Mouse (Mus musculus): ENCODE measurements around the gene Cyp11a1. TPM values are rescaled to one million over a fixed set of nuclear protein-coding genes. Genes with fewer than 3 reads are reported as not detected.

Gene Cyp11a1
- polyA plus RNA-seq, 1 experiment = 0.45 TPM

DNA sequence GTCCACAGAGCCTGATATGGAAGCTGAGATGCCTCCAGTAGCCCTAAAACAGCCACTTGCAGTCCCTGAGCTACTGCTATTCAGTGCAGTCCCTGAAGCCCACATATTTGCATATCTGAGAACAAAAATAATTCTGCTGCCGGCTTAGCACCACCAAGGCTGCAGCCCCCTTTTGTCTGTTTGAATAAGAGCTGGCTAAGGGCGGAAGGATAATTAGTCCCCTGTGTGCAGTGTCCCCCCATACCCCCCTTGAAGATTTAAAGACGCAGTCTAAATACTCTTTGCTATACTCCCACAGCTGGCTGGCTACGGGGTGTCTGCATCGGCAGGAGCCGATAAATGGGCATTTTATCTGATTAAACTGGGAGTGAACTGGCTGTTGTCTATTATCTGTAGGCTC, 42.4 kb downstream of the Cyp11a1 start:
- H3K27me3 ChIP-seq (ENCODE audit: control insufficient read depth, insufficient read depth, low read length, poor library complexity, severe bottlenecking) = no peaks in the 10 kb centered on the region
- H3K4me1 ChIP-seq (ENCODE audit: control insufficient read depth, insufficient read depth, low read length) = peaks cover 7% of the 10 kb centered on the region
- TF ChIP-seq EP300 (IDR thresholded peaks at IDR 0.05; ENCODE audit: insufficient read depth, low read depth, low read length) (no peak), POLR2A (IDR thresholded peaks at IDR 0.05; ENCODE audit: insufficient read depth, low read length) (no peak), CTCF (IDR thresholded peaks at IDR 0.05; ENCODE audit: low read depth, low read length) (no peak)

DNA sequence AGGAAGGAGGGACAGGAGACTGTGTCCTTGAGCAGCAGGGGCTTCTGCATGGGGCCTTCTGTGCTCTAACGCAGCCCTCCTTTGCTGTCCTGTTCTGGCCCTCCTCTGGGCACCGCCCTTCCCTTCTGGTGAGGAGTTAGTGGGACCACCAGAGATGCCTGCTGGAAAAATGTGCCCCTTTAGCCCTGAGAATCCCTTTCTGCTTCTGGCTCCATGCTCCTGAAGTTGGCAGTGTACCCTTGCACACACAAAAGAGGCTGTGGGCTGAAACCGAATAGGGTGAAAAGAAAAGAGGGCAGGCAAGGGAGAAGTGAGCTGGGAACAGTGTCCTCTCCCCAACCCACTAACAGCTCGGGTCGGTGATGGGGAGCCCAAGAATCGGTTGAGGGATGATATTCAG, 43.0 kb downstream of the Cyp11a1 start:
- Histone ChIP-seq H3K27ac (ENCODE audit: insufficient read depth, low read length) (no peak overlapping the region), H3K27me3 (ENCODE audit: control insufficient read depth, insufficient read depth, low read length, poor library complexity, severe bottlenecking) (no peaks in the 10 kb centered on the region), H3K4me3 (ENCODE audit: low read depth, low read length) (no peak overlapping the region), H3K9ac (ENCODE audit: low read depth, poor library complexity, severe bottlenecking) (no peak overlapping the region), H3K9me3 (replicated peaks; ENCODE audit: control insufficient read depth, insufficient read depth, low read length, poor library complexity, severe bottlenecking) (no peaks in the 10 kb centered on the region), H3K36me3 (ENCODE audit: control insufficient read depth, insufficient read depth, low read length, poor library complexity, severe bottlenecking) (no peaks in the 10 kb centered on the region), H3K4me1 (ENCODE audit: control insufficient read depth, insufficient read depth, low read length) (peaks cover 7% of the 10 kb centered on the region)
- TF ChIP-seq CTCF (IDR thresholded peaks at IDR 0.05; ENCODE audit: low read depth, low read length) (no peak), POLR2A (IDR thresholded peaks at IDR 0.05; ENCODE audit: insufficient read depth, low read length) (no peak), EP300 (IDR thresholded peaks at IDR 0.05; ENCODE audit: insufficient read depth, low read depth, low read length) (no peak)

More for the DNA sequence above, 42.4 kb downstream of the Cyp11a1 start:
- no peak overlapping the region for H3K9ac ChIP-seq (ENCODE audit: low read depth, poor library complexity, severe bottlenecking)
- H3K27ac ChIP-seq (ENCODE audit: insufficient read depth, low read length) = no peak overlapping the region
- H3K9me3 ChIP-seq (replicated peaks; ENCODE audit: control insufficient read depth, insufficient read depth, low read length, poor library complexity, severe bottlenecking) = no peaks in the 10 kb centered on the region
- no peaks in the 10 kb centered on the region for H3K36me3 ChIP-seq (ENCODE audit: control insufficient read depth, insufficient read depth, low read length, poor library complexity, severe bottlenecking)
- no peak overlapping the region for H3K4me3 ChIP-seq (ENCODE audit: low read depth, low read length)

DNA sequence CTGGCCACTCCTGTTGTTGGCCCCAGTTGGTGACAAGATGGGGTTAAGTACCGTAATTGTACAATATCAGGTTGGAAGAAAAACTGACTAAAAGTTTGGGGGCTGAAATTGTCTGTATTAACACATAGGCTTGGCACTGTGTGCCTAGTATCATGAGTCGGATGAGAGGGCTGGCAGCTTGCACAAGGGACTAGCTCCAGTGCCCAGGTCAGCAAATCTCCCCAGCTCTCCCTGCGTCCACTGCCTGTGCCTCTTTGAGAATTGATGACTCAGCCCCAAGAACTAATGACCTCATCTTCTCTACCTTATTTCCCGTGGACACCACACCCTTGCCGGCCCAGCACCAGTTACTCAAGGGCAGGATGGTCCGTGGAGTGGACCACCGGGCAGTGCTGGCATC, 43.6 kb downstream of the Cyp11a1 start:
- Histone ChIP-seq H3K4me3 (ENCODE audit: low read depth, low read length) (no peak overlapping the region), H3K36me3 (ENCODE audit: control insufficient read depth, insufficient read depth, low read length, poor library complexity, severe bottlenecking) (no peaks in the 10 kb centered on the region), H3K9ac (ENCODE audit: low read depth, poor library complexity, severe bottlenecking) (no peak overlapping the region), H3K9me3 (replicated peaks; ENCODE audit: control insufficient read depth, insufficient read depth, low read length, poor library complexity, severe bottlenecking) (no peaks in the 10 kb centered on the region), H3K27me3 (ENCODE audit: control insufficient read depth, insufficient read depth, low read length, poor library complexity, severe bottlenecking) (no peaks in the 10 kb centered on the region), H3K27ac (ENCODE audit: insufficient read depth, low read length) (no peak overlapping the region), H3K4me1 (ENCODE audit: control insufficient read depth, insufficient read depth, low read length) (peaks cover 1% of the 10 kb centered on the region)
- TF ChIP-seq EP300 (IDR thresholded peaks at IDR 0.05; ENCODE audit: insufficient read depth, low read depth, low read length) (no peak), CTCF (IDR thresholded peaks at IDR 0.05; ENCODE audit: low read depth, low read length) (no peak), POLR2A (IDR thresholded peaks at IDR 0.05; ENCODE audit: insufficient read depth, low read length) (no peak)

DNA sequence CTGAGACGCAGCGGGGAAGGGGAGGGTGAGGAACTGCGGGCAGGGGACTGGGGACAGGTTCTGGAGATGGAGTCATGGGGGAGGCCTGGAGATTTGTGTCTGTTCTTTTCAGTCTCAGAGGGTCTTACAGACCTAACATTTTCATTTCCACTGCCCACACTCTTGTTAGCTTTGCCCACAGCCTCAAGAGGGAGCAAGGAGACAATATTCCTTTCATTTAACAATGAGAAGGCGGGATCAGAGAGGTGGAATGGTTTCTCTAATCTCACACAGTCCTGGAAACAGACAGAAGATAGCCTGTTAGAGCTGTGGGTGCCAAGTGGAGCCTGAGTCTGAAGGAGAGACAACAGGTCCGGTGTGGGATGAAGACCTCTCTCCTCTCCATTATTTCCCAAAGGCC, 45.7 kb downstream of the Cyp11a1 start:
- Histone ChIP-seq H3K4me3 (ENCODE audit: low read depth, low read length) (no peak overlapping the region), H3K4me1 (ENCODE audit: control insufficient read depth, insufficient read depth, low read length) (no peaks in the 10 kb centered on the region), H3K9me3 (replicated peaks; ENCODE audit: control insufficient read depth, insufficient read depth, low read length, poor library complexity, severe bottlenecking) (no peaks in the 10 kb centered on the region), H3K36me3 (ENCODE audit: control insufficient read depth, insufficient read depth, low read length, poor library complexity, severe bottlenecking) (no peaks in the 10 kb centered on the region), H3K27me3 (ENCODE audit: control insufficient read depth, insufficient read depth, low read length, poor library complexity, severe bottlenecking) (no peaks in the 10 kb centered on the region), H3K27ac (ENCODE audit: insufficient read depth, low read length) (no peak overlapping the region), H3K9ac (ENCODE audit: low read depth, poor library complexity, severe bottlenecking) (no peak overlapping the region)
- TF ChIP-seq EP300 (IDR thresholded peaks at IDR 0.05; ENCODE audit: insufficient read depth, low read depth, low read length) (no peak), POLR2A (IDR thresholded peaks at IDR 0.05; ENCODE audit: insufficient read depth, low read length) (no peak), CTCF (IDR thresholded peaks at IDR 0.05; ENCODE audit: low read depth, low read length) (no peak)

DNA sequence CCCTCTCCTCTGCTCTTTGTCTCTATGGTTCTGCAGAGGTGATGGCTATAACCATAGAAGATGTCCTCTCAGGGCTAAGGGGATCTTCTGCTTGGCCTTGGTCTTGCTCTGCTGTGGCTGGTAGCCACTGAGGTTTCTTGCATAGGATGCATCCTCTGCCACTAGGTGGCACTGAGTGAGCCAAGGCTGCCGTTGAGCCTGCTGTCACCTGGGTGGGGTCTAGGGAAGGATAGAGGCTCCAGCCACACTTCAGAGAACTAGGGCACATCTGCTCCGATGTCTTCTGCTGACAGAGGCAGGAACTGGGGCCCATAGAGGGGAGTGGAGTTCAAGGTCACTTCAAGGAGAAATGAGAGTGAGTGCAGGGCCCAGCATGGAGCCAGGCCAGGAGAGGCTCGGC, 46.9 kb downstream of the Cyp11a1 start:
- no peaks in the 10 kb centered on the region for H3K9me3 ChIP-seq (replicated peaks; ENCODE audit: control insufficient read depth, insufficient read depth, low read length, poor library complexity, severe bottlenecking)
- no peak overlapping the region for H3K27ac ChIP-seq (ENCODE audit: insufficient read depth, low read length)
- H3K4me3 ChIP-seq (ENCODE audit: low read depth, low read length) = no peak overlapping the region
- TF ChIP-seq CTCF (IDR thresholded peaks at IDR 0.05; ENCODE audit: low read depth, low read length) (peak; percentile 94), EP300 (IDR thresholded peaks at IDR 0.05; ENCODE audit: insufficient read depth, low read depth, low read length) (no peak; the same call in 1 of the 2 replicates)
- no peaks in the 10 kb centered on the region for H3K4me1 ChIP-seq (ENCODE audit: control insufficient read depth, insufficient read depth, low read length)
- no peaks in the 10 kb centered on the region for H3K36me3 ChIP-seq (ENCODE audit: control insufficient read depth, insufficient read depth, low read length, poor library complexity, severe bottlenecking)
- H3K27me3 ChIP-seq (ENCODE audit: control insufficient read depth, insufficient read depth, low read length, poor library complexity, severe bottlenecking) = no peaks in the 10 kb centered on the region
- H3K9ac ChIP-seq (ENCODE audit: low read depth, poor library complexity, severe bottlenecking) = no peak overlapping the region

DNA sequence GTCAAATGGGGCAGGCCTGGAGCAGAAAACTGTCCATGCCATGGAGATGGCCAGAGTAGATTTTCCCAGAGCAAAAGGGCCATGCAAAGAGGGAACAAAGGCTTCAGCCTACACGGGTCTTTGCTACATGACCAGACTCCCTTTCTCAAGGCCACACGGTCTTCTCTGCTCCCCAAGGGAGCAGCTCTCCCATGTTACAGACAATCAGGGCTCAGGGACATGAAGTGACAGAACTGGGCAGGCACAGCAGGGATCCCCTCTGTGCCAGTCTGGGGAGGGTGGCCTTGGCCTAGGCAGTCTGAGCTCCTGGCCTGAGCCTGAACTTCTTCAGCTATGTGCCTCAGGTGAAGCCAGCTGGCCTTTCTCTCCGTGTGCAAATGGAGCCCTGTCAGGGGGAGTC, 47.3 kb downstream of the Cyp11a1 start:
- Histone ChIP-seq H3K4me3 (ENCODE audit: low read depth, low read length) (no peak overlapping the region), H3K36me3 (ENCODE audit: control insufficient read depth, insufficient read depth, low read length, poor library complexity, severe bottlenecking) (no peaks in the 10 kb centered on the region), H3K9me3 (replicated peaks; ENCODE audit: control insufficient read depth, insufficient read depth, low read length, poor library complexity, severe bottlenecking) (no peaks in the 10 kb centered on the region), H3K9ac (ENCODE audit: low read depth, poor library complexity, severe bottlenecking) (no peak overlapping the region), H3K4me1 (ENCODE audit: control insufficient read depth, insufficient read depth, low read length) (no peaks in the 10 kb centered on the region), H3K27ac (ENCODE audit: insufficient read depth, low read length) (no peak overlapping the region), H3K27me3 (ENCODE audit: control insufficient read depth, insufficient read depth, low read length, poor library complexity, severe bottlenecking) (no peaks in the 10 kb centered on the region)
- no peak for TF ChIP-seq CTCF (IDR thresholded peaks at IDR 0.05; ENCODE audit: low read depth, low read length)
- no peak for TF ChIP-seq POLR2A (IDR thresholded peaks at IDR 0.05; ENCODE audit: insufficient read depth, low read length)
- no peak for TF ChIP-seq EP300 (IDR thresholded peaks at IDR 0.05; ENCODE audit: insufficient read depth, low read depth, low read length)
